Mouse (Mus musculus) regulatory T cell (primary cell): ENCODE measurements at regions not wholly inside any gene's neighbourhood (a gene's known extent, or its start where the extent isn't known, plus 50 kb on each side); places are given as distances from the start of the nearest gene placed in this dataset.
"Not testable (repeated sequence)": the region's sequence is repeated elsewhere in the genome, so short reads cannot be mapped to it uniquely, and the experiment has no call there.

Source experiments
- in situ Hi-C: fragments of 300-600 bp; cut with MboI, MseI; formaldehyde crosslinking; loops from one replicate; pipeline ENCODE4 v1.15.1; 2025; ENCODE audit warnings: high pct_unique_total_duplicates

- in situ Hi-C loops = no loop called here
These were observed 53.3 kb upstream of the Creb5 start for GRCm38 (mm10) chr6:53233777-53234176.

GRCm38 (mm10) chr6:53232616-53233015, 54.5 kb upstream of the Creb5 start:
- in situ Hi-C loops = no loop called here

DNA sequence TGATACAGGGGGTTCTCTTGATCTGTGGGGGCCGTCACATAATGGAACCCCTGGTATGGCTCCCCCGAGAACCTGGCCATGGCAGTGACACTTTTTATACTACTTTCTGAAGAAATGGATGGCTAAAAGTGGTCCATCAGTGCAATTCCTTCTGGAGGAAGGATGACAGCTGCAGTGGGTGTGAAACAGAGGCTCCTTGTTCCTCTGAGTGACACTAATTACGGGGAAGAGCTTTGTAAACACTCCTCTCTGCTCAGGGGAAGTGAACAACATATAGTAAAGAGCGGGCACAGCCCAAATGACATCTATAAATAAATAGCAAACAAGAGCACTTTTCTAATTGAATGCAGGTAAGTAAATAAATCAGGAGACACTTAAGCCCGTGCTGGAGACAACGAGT, 57.7 kb upstream of the Creb5 start:
- in situ Hi-C loops = no loop called here

DNA sequence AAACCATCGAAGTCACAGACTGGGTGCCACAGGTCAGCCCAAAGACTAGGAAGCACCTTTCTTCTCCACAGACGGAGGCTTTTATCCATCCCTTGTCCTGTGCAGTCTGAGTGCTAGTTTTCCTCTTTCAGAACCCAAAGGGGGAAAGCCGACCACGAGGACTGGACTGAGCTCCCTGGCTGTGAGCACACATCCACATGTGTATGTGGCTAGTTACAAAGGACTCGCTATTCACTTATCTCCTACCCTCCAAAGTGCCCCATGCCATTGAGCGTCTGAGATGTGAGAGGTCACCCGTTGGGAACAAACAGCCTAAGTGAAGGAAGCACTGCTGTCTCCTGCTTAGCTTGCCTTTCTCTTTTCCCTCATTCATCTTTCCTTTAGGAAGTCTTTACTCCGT, 65.0 kb upstream of the Creb5 start:
- in situ Hi-C loops = no loop called here

DNA sequence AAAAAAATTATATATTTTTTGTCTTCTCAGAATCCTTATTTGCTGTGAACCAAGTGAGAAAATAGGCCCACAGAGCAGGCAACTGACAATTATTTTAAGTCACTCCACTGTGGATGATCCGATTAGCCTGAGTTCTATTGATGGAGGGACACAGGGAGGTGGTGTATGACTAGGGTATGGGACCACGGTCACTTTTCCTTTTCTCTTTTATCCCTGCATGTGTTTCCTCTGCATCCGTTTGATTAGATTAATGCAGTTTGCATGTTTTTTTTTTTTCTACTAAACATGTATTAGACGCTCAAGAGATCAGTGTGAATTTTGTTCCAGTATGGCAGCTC, 65.4 kb upstream of the Creb5 start:
- in situ Hi-C loops = no loop called here

- in situ Hi-C loops = no loop called here
These were observed 66.0 kb upstream of the Creb5 start for GRCm38 (mm10) chr6:53220784-53221667.

GRCm38 (mm10) chr6:53218871-53219286, 68.2 kb upstream of the Creb5 start:
- in situ Hi-C loops = no loop called here

GRCm38 (mm10) chr6:53217234-53218015, 69.6 kb upstream of the Creb5 start:
- in situ Hi-C loops = no loop called here

GRCm38 (mm10) chr6:53216715-53217114, 70.4 kb upstream of the Creb5 start:
- in situ Hi-C loops = no loop called here

GRCm38 (mm10) chr6:53211420-53211819, 75.7 kb upstream of the Creb5 start:
- in situ Hi-C loops = no loop called here

DNA sequence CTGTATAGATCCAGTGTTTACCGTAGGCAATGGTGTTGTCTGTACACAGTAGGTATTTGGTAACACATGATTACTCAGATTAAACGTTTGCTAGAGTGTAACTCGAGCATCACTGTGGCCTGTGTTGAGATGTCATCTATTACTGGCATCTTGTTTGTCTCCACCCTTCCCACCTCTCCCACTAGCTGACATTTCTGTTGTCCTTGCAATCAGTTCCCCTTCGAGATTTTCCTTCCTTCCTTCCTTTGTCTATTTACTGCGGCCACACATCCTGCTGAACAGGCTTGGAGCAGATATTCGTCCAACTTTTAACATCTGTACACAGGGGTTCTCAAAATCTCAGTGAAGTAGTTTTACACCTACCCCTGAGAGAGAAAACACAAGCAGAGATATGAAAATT, 77.7 kb upstream of the Creb5 start:
- in situ Hi-C loops = no loop called here

GRCm38 (mm10) chr6:53208474-53208873, 78.6 kb upstream of the Creb5 start:
- in situ Hi-C loops = no loop called here

DNA sequence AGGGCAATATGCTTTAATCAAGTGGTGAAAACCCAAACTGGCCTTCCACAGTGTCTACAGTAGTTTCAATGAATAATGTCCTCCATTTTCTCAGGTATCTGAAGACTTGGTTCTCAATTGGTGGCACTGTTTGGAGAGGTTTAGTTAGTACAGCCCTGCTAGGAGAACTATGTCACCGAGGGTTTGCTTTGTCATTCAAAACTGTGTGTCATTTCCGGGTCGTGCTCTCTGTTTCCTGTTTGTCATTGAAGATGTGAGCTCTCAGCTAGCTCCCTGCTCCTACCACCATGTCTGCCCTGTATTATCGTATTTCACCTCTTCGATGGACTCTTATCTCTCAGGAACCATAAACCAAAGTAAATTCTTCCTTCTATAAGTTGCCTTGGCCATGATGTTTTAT, 79.3 kb upstream of the Creb5 start:
- in situ Hi-C loops = no loop called here

DNA sequence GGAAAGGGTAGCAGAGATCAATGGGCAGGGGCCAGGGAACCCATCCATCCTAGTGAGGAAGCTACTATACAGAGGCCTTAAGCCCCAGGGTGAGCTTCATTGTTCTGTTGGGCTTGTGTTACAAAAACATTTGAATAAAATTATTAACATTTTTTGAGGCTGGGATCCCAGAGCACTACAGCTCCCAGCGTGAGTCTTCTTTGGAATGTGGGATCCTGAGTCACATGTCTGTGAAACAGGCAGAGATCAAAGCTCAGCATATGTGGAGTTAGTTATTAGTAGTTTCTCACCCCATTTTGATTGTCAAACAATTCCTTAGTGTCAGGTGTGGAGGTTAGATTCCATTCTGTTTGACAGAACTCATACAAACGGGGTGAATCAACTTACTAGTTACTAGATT, 79.7 kb upstream of the Creb5 start:
- in situ Hi-C loops = no loop called here

- in situ Hi-C loops = no loop called here
These were observed 85.7 kb upstream of the Creb5 start for GRCm38 (mm10) chr6:53201281-53201956.

DNA sequence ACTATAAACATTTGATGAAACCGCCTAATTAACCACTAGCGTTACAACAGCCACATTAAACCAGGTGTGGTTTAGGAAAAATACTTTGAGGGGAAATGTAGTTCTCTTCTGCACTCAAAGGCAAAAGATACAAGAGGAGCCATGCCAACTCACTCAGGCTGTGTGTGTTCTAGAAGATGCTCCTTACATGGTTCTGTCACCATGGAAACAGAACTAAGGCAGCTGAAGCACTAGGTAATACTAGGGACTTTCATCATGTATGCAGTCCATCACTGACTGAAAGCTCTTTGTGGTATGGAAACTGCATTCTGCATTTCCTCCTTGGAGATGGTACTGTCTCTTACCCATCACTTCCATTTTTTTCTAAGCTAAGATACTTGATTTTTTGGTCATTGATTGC, 87.6 kb upstream of the Creb5 start:
- in situ Hi-C loops = no loop called here

DNA sequence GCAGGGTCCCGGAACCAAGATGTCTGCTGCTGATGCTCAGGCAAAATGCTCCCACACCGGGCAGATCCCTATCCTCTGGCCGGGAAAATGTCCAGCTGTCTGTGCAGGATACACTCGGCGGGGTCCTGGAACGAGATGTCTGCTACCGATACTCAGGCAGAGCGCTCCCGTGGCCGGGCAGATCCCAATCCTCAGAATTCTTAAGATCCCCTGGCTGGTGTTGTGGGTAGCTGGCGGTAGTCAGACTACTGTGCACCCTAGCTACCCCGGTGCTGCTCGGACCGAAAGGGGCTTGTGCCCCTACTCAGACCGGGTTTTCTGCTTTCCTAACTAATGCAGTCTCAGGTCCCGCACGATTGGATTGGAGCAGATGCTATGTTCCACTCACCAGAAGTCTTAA, 104.9 kb upstream of the Creb5 start:
- in situ Hi-C loops = not testable (repeated sequence)

- in situ Hi-C loops = no loop called here
These were observed 96.0 kb upstream of the Jazf1 start for GRCm38 (mm10) chr6:53164423-53164841.

- in situ Hi-C loops = no loop called here
These were observed 94.7 kb upstream of the Jazf1 start for GRCm38 (mm10) chr6:53163091-53163490.

DNA sequence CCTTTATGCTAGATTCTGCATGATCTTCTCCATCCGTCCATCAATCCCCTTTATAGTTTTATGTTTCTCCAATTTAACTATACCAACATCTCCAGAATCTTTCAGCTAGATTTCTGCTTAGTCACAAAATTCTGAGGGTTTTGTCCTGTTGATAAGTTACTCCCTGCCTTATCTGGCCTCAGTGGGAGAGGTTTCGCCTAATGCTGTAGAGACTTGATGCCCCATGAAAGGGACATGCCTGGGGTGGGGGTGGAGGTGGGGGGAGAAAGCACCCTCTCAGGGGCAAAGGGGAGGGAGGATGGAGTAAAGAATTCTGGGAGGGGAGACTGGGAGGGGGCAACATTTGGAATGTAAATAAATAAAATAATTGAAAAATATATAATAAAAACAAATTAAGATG, 93.2 kb upstream of the Jazf1 start:
- in situ Hi-C loops = no loop called here

GRCm38 (mm10) chr6:53154621-53155020, 86.2 kb upstream of the Jazf1 start:
- in situ Hi-C loops = loop anchor here (10.0 kb wide), 1 partner anchor 1570 kb away; no protein-coding TSS in a partner anchor

DNA sequence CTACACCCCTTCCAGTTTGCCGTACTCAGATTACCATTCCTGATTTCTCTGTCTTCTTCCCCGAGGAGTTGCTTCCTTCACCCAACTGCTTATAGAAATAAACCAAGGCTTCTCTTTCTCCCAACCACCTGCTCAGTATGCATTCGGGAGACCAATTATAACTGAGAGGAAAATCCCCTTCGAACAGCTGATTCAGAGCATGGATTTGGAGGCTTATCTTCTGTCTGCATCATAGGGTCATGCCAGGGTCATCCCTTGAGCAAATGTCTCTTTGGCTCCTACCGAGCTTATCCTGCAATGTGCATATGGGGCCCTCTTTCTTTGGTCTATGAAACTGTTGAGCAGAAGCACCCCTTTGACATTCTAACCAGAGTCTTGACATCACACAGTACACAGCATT, 79.0 kb upstream of the Jazf1 start:
- in situ Hi-C loops = loop anchor here (5.0 kb wide), 1 partner anchor 70 kb away; no protein-coding TSS in a partner anchor
